Mouse (Mus musculus) heart, adult 11 months (tissue): ENCODE measurements around the gene Smim24.

ENCODE experiments used
- DNase-seq: peaks from one replicate; pipeline ENCODE4 v3.0.0; 2022

Smim24 gene

GRCm38 (mm10) chr10:81441019-81441418 lies 48.2 kb downstream of the Smim24 start:
- no peak for DNase-seq
